Mouse (Mus musculus) liver, postnatal 0 days (tissue): ENCODE data around the gene Gdpd5.

ENCODE experiments used
- CTCF ChIP-seq: sonication (generic); IDR thresholded peaks from 2 replicates; pipeline ENCODE4 v1.5.1; 2016; ENCODE audit warnings: antibody characterized with exemption, low read depth
- EP300 ChIP-seq: IDR thresholded peaks from 2 replicates; pipeline ENCODE4 v1.6.1; 2016; ENCODE audit warnings: antibody characterized with exemption, low read depth, mild to moderate bottlenecking

- peak; percentile 72 for TF ChIP-seq EP300
- TF ChIP-seq CTCF, result no peak
These were observed 102.2 kb downstream of the Gdpd5 start, which contains the start of gene Rps3 for GRCm38 (mm10) chr7:99483271-99483923.
